Mouse (Mus musculus) adrenal gland, postnatal 4 days (tissue): Measurements from ENCODE around the gene Fam120a. TPM values are rescaled to one million over a fixed set of nuclear protein-coding genes. Genes with fewer than 3 reads are reported as not detected.

Source experiments
- DNase-seq, 2 experiments: peaks; one replicate each; pipeline ENCODE4 v3.0.0; 2021 to 2022; ENCODE audit warnings: low spot score in 2 of 2, mixed read lengths in 2 of 2
- total RNA-seq, 2 experiments: library from RNA; stranded (reverse); gene quantifications; 2 replicates each; pipeline ENCODE4 v1.2.3; 2021

Fam120a gene
- total RNA-seq, 2 experiments from 2014 or later, result 171 to 179 TPM

DNA sequence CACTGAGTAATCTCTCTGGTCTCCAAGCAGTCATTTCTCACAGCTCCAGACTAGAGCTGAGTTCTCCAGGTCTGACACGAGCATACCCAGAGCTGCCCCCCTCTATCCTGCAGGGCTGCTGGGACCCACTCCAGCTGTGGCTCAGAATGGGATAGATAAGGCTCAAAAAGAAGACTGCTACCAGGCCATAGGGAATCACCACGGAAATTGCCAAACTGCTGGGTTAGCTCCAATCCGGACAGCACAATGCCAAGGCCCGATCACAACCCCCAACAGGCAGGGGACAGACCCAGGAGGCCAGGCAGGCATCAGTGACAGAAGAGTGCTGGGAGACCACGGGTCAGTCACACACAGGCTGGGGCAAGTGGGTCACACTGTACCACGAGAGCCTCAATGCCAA, 109.8 kb downstream of the Fam120a start:
- no peak for DNase-seq

DNA sequence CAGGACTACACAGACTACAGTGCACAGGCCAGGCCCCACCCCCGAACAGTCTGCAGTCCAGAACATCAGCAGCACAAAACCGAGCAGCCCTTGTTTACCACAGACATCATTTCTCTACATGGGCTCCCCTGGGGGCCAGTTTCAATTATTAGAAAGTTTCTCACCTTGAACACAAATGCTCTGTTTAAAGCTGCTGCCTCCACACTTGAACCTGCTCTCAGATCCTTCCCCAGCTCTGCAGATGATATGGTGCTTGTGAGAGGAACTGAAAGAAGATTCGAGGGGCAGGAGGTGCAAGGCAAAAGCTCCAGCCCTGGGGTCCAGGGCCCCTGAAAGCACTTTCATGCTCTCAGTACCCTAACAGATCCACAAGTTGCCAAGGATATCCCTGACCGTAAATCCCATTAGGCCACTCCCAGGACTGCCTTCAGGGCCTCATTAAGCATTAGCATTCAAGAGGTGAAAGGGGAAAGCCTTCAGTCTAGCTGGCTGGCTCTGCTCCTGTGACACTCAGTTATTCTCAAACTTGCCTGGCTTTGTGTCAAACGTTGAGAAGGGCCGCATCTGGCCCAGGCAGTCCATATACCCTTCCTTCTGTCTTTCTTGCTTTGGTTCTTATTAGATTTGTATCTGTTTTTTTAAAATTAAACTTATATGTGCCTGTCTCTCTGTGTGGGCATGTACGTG, 110.4 kb downstream of the Fam120a start:
- no peak for DNase-seq

DNA sequence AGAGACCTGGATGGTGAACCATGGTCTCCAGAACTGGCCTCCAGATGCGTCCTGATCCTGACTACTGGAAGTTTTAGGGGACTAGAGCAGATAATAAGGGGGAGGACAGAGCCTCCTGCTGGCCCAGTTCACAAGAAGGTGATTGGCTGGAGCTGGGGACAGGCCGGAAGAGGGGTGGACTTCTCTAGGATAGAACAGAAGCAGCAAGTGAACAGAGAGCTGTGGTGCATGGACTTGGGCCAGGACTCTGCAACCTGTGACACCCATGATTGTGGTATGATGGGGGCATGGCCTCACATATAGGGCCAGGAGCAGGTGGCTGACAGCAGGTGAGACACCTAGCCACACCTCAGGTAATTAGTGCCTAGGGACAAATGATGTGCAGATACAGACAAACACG, 113.9 kb downstream of the Fam120a start:
- no peak for DNase-seq

DNA sequence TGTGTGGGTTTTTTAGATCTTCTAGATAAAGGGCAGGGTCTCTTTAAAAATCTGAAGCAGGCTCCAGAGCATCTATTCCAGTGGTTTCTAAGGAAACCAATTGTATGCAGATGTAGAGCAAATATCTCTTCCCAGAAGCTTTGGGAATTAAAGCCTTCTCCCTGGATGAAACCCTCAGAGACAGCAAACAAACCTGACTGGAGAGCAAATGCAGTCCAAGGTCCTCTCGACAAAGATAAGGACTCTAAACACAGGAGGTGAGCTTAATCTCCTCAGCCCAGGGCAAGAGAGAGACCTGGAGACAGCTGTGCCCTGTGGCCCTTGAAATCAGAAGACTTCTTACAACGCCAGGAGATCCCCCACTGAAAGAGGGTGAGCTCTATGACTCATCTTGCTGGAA, 114.3 kb downstream of the Fam120a start:
- no peak for DNase-seq

DNA sequence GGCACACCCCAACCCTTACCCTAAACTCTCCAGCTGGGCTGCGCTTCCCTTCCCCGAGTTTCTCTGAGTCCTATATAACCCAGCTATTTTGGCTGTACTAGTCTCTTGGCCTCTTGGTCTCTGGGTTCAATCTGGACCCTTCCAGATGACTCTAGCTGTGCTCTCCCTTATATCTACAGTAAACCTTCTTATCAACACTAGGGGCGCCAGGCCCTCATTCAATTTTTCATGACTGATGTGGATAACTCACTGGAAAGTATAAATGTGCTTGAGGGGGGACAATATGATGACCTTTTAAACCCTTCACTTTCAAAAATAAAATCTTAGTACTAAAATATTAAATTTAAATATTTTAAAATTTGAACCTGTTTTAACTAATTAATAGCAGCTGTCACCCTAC, 115.0 kb downstream of the Fam120a start:
- DNase-seq, result no peak

DNA sequence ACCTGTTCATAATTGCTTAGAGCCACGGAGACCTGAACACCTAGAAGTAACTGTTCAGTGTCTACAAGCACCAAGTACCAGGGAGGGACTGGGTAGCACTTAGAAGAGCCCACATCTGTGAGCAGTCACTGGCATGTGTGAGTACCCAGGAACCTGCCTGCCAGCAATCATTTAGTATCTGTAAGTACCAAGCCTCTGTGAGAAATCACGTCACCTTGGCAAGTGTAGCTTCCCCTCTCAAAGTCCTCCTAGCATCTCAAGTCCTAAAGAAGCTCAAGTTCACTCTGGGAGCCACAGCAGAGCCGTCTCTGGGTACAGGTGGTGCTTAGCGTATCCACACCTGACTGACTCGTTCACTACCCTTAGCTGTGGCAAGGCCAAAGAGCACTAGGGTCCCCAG, 116.1 kb downstream of the Fam120a start:
- DNase-seq, result no peak

DNA sequence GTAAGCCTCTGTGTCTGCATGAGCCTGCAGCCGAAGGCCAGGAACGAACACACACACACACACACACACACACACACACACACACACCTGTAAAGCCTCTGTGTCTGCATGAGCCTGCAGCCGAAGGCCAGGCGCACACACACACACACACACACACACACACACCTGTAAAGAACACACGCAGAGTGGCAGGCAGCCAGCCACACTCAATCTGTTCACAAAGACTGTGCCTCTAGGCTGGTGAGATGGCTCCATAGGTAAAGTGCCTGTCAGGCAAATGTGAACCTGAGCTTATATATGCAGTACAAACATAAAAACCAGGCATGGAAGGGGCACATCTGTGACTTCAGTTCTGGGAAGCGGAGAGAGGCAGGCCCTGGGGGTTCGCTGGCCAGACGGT, 117.0 kb downstream of the Fam120a start:
- DNase-seq, result no peak

DNA sequence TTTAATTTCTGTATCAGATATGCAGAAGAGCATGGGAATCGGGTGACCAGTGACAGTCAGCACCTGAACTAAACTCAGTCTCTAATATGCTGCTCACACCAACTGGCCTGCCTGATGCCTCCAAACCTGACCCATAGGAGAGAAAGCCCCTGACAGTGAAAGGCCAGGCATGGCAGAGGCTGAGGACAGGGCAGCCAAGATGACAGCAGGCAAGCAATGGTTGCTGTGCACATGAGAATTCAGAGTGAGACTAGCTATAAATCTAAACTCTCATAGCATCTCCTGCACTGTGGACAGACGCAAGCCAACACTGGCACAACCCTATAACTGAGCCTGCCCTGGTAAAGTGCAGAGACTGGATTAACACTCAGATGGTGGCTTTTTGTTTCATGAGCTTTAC, 117.5 kb downstream of the Fam120a start:
- no peak for DNase-seq

DNA sequence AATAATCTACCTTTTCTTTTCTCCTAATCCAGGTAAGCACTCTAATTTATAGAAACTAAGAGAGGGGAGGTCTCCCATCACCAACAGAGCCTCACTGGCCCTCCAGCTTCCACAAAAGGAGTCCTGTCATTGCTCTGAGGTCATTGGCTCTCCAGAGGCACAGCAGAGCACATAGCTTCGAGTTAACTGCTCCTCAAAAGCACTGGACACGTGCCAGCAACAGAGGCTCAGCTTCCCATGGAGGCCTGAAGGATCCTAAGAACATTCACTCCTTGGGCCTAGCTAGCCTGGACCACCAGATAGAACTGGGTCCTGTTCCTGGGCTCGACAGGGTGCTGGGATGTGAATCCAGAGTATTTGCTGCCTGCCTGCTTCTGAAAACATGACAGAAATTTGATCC, 118.7 kb downstream of the Fam120a start:
- no peak for DNase-seq

DNA sequence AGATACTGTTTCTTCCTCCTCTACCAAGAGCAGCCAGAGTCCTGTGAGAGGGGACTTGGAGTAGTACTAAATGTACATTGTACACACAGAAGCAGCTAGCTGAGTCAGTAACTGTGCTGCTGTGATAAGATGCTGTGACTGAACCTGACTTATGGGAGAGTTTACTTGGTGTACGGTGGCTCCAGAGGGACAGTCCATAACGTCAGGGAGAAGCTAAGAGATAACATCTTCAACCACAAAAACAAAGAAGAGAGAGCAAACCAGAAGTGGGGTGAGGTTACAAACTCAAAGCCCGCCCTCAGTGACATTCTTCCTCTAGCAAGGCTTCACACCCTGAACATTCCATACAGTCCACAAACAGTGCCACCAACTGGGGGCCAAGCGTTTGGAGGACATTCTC, 122.5 kb downstream of the Fam120a start:
- no peak for DNase-seq

DNA sequence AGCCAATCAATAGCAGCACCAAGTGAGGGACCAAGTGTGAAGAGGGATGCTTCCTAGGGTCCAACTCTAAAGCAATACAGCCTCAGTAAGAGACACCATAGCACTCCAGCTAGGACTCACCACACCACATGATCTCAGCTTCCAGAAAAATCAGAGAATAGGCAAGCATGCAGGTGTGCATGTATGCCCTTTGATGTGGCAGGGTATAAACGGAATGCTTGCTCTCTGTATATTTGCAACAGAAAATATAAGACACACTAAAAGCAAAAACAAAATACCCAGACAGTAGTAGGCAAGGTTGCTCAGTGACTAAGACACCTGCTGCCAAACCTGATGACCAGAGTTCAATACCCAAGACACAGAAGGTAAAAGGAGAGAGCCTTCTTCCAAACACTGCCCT, 124.3 kb downstream of the Fam120a start:
- DNase-seq, result no peak

DNA sequence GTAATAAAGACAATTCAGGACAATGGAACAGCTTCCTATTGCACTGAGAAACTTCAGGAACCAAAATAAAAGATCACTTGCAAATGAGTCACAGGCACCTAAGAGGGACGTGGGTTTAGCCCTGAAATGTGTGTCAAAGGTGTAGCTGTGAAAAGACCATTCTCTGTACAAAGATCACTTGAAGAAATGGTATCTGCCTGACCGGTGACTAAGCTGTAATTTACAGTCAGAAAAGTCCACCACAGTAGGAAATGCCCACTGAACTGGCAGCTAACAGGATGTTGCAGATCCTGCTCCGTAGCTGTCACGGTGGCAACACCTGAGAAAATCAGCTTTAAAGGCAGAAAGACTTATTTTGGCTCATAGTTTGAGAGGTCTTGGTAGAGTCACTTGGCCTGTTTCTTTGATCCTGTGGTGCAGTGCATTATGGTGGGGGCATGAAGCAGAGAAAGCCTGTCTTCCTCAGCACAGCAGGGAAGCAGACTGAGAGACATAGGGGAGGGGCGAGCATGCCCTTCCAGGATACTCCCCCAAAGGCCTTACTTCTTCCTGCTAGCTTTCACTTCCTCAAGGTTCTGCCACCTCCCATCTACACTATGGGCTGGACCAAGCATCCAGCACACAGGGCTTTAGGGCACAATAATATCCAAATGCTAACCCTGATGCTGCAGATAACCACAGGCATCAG, 125.8 kb downstream of the Fam120a start:
- no peak for DNase-seq

DNA sequence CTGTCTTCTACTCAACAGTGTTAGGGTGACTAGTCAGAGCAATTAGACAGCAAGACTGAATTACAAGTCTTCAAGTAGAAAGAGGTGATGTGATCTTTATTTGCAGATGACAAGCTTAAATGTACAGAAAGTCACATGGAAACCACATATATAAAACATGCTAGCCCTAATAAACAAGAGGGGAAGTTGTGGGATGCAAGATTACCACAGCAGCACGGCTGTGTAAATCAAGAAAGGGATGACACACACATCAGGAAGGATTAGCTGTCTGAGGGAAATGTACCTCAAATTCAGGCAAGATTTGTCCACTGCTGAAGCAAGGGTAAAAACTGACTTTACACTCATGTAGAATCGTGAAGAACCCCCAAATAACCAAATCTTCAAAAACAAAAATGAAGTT, 129.5 kb downstream of the Fam120a start:
- DNase-seq, result no peak

DNA sequence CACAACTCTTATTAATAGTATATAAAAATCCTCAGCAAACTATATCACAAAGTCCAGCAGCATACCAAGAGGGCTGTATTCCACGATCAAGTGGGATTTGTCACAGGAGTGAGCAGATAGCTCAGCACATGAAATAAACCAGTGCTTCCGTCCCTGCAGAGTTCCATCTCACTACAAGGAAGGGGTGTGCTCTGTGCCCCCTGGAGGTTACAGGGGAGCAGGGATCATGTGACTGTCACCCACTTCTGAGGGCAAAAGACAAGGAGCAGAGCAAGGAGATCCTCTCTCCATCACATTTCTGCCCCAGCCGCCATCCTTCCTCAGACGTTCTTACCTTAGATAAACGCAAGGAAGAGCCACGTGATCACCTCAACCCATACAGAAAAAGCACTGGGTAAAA, 130.3 kb downstream of the Fam120a start:
- DNase-seq, result no peak

DNA sequence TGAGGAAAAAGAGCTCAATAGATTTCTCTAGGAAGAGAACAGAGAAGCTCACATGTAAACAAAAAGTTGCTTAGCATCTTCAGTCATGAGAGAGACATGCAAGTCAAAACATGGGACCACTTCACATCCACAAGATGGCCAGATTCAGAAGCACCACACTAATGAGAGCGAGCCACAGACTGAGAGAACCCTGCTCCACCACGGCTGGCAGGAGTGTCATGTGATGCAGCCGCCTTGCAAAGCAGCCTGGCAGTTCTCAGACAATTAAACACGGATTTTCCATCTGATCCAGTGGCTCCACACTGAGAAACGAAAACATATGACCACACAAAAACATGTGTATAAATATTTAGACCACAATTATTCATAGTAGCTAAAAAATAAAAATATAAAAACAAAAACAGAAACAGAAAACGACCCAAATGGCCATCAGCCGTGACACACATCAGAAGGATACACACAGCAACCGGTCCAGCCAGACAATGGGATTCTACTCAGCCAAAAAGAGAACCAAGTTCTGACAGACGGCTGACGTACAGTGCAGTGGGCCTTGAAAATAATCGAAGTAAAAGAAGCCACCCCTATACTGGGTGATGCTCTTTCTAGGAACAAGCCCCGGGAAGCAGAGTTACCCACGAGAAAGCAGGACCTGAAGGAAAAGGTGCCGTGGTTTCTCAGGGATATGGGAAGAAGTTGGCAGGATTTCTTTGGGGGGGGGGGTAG, 137.1 kb downstream of the Fam120a start:
- no peak for DNase-seq

DNA sequence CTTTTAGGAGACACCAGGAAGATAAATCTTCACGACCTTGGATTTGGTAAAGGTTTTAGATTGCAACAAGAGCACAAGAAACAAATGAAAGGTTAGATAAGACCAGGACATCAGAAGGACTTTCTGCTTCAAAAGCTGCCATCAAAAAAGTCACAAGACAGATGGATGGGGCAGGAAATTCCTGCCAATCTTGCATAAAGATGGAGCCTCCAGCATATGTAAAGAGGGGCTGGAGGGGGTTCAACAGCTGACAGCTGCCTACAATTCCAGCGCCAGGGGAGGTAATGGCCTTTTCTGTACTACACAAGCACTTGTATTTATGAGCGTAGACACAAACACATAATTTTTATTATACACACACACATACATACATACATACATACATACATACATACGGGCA, 138.0 kb downstream of the Fam120a start:
- no peak for DNase-seq

Other genes starting within 250 kb of the Fam120a start
- 10 to 100 TPM; 44.6 to 45.7 TPM for gene Phf2, start 96.9 kb downstream of the Fam120a start, total RNA-seq
- gene Wnk2, start 180.0 kb upstream of the Fam120a start, total RNA-seq, result 10 to 100 TPM; 10.1 to 10.5 TPM
- 10 to 100 TPM; 49.0 to 51.9 TPM for gene Ninj1, start 219.5 kb upstream of the Fam120a start, total RNA-seq
- gene Card19, start 248.0 kb upstream of the Fam120a start, total RNA-seq, result 10 to 100 TPM; 48.9 to 62.7 TPM